Mouse (Mus musculus): ENCODE measurements at regions not wholly inside any gene's neighbourhood (a gene's known extent, or its start where the extent isn't known, plus 50 kb on each side); places are given as distances from the start of the nearest gene placed in this dataset.
A peak's percentile ranks its signal among the peaks of the same experiment; 100 is the strongest.
"Not testable (repeated sequence)": the region's sequence is repeated elsewhere in the genome, so short reads cannot be mapped to it uniquely, and the experiment has no call there.

DNA sequence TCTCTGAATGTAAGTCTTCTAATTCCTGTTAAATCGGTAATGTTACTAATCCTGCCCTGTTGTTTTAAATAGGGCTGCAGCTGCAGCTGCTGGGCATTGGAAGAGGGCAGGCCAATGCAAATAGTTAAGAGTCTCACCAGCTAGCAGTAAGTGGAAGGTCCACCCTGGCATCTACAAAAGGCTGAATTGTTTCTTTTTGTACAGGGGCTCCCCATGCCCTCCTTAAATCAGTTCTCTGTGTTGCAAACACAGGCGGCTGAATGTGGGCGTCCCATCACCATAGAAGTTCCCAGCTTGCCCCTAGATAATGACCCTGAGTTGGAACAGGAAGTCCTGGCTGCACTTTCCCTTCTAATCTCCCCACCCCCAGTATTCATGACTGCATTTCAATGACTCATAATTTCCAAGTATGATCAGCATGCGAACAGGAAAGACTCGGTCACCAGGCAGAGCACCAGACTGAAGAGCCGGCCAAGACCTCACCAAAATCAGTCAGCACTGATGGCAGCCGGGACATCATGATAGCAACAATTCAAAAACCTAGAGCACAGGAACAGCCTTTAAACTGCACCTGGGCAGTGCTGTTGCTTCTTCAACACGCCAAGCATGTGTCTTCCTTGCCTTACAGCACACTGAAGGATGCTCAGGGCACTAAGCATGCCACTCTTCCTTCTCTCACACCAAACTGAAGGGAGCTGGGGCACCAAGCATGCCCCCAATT lies 123.6 kb upstream of the Tbl1xr1 start:
- TF ChIP-seq REST (IDR thresholded peaks at IDR 0.05; ENCODE audit: insufficient read depth, insufficient read length) (no peak), MYOG (IDR thresholded peaks at IDR 0.05; ENCODE audit: control insufficient read depth in 1 of 3, insufficient read depth in 1 of 3, insufficient read length in 2 of 3, low read depth in 2 of 3) (peak in 2 of 3 experiments; percentile 12 to 34)
- Histone ChIP-seq H3K36me3 (ENCODE audit: control insufficient read depth, insufficient read depth) (no peaks in the 10 kb centered on the region), H3K4me3 (no peak overlapping the region), H3ac (ENCODE audit: control insufficient read depth, insufficient read length) (no peak overlapping the region), H3K27me3 (ENCODE audit: control insufficient read depth, insufficient read depth, insufficient read length) (no peaks in the 10 kb centered on the region), H3K4me2 (ENCODE audit: low read depth) (peak overlapping the region; percentile 61), H3K79me2 (ENCODE audit: control insufficient read depth, insufficient read depth) (no peaks in the 10 kb centered on the region)

DNA sequence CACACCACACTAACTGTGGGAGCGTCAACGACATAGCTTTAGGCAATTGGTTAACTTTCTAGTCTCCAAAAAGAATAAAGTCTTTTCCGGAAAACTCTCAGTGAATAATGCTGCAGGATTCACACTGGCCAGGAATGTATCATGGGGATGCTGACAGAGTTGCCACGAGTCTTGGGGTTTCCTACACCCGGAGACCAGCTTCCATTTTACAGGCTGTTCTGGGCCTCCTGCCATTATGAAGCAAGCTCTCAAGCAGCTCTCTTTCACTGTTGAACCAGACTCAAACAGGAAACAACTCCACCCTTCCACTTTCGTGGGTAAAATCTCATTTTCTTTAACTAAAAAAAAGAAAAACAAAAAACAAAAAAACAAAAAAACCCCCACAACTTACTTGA lies 123.0 kb upstream of the Tbl1xr1 start:
- no peak overlapping the region for H3ac ChIP-seq (ENCODE audit: control insufficient read depth, insufficient read length)
- no peaks in the 10 kb centered on the region for H3K27me3 ChIP-seq (ENCODE audit: control insufficient read depth, insufficient read depth, insufficient read length)
- peak overlapping the region; percentile 61 for H3K4me2 ChIP-seq (ENCODE audit: low read depth)
- no peaks in the 10 kb centered on the region for H3K36me3 ChIP-seq (ENCODE audit: control insufficient read depth, insufficient read depth)
- no peaks in the 10 kb centered on the region for H3K79me2 ChIP-seq (ENCODE audit: control insufficient read depth, insufficient read depth)
- no peak overlapping the region for H3K4me3 ChIP-seq
- TF ChIP-seq REST (IDR thresholded peaks at IDR 0.05; ENCODE audit: insufficient read depth, insufficient read length) (no peak), MYOG (IDR thresholded peaks at IDR 0.05; ENCODE audit: control insufficient read depth in 1 of 3, insufficient read depth in 1 of 3, insufficient read length in 2 of 3, low read depth in 2 of 3) (no peak), SRF (IDR thresholded peaks at IDR 0.05; ENCODE audit: control insufficient read depth, insufficient read length, low read depth) (no peak), TCF12 (IDR thresholded peaks at IDR 0.05; ENCODE audit: insufficient read depth, poor library complexity, severe bottlenecking) (no peak), USF1 (IDR thresholded peaks at IDR 0.05; ENCODE audit: low read depth) (no peak), TCF3 (IDR thresholded peaks at IDR 0.05; ENCODE audit: insufficient read length, low read depth) (no peak), POLR2A (IDR thresholded peaks at IDR 0.05; ENCODE audit: insufficient read length, low read depth) (no peak), MYOD1 (IDR thresholded peaks at IDR 0.05; ENCODE audit: control insufficient read depth in 1 of 3, insufficient read length in 2 of 3, low read depth in 2 of 3) (no peak), CEBPB (IDR thresholded peaks at IDR 0.05; ENCODE audit: insufficient read depth, poor library complexity, severe bottlenecking) (no peak), MAX (IDR thresholded peaks at IDR 0.05; ENCODE audit: low read depth) (no peak), POLR2AphosphoS2 (IDR thresholded peaks at IDR 0.05; ENCODE audit: insufficient read length, low read depth) (no peak)

DNA sequence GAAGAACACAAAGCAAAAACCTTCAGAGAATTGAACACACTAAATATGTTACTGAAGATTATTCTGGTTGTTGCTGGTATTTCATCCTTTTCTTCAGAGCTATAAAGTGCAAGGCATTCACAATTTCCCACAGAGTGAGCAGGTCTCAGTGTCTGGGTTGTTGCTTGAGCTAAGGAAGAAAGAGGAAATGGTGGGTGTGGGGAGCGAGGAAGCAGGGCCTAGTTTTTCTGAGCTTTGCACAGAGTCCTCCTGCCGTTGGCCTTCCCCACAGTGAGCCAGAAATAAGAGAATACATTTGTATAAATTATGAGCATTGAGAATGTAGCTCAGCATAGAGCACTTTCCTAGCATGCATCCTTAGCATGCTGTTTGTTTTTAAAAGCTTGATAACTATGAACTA lies 120.8 kb upstream of the Tbl1xr1 start:
- H3K4me3 ChIP-seq = no peak overlapping the region
- H3K4me2 ChIP-seq (ENCODE audit: low read depth) = no peak overlapping the region
- H3K27me3 ChIP-seq (ENCODE audit: control insufficient read depth, insufficient read depth, insufficient read length) = no peaks in the 10 kb centered on the region
- TF ChIP-seq MYOD1 (IDR thresholded peaks at IDR 0.05; ENCODE audit: control insufficient read depth in 1 of 3, insufficient read length in 2 of 3, low read depth in 2 of 3) (no peak), CEBPB (IDR thresholded peaks at IDR 0.05; ENCODE audit: insufficient read depth, poor library complexity, severe bottlenecking) (no peak), E2F4 (IDR thresholded peaks at IDR 0.05; ENCODE audit: insufficient read depth) (no peak), USF1 (IDR thresholded peaks at IDR 0.05; ENCODE audit: low read depth) (no peak), TCF12 (IDR thresholded peaks at IDR 0.05; ENCODE audit: insufficient read depth, poor library complexity, severe bottlenecking) (no peak), SRF (IDR thresholded peaks at IDR 0.05; ENCODE audit: control insufficient read depth, insufficient read length, low read depth) (no peak), POLR2AphosphoS2 (IDR thresholded peaks at IDR 0.05; ENCODE audit: insufficient read length, low read depth) (no peak), MAX (IDR thresholded peaks at IDR 0.05; ENCODE audit: low read depth) (no peak), MYOG (IDR thresholded peaks at IDR 0.05; ENCODE audit: control insufficient read depth in 1 of 3, insufficient read depth in 1 of 3, insufficient read length in 2 of 3, low read depth in 2 of 3) (no peak), REST (IDR thresholded peaks at IDR 0.05; ENCODE audit: insufficient read depth, insufficient read length) (no peak), TCF3 (IDR thresholded peaks at IDR 0.05; ENCODE audit: insufficient read length, low read depth) (no peak), POLR2A (IDR thresholded peaks at IDR 0.05; ENCODE audit: insufficient read length, low read depth) (no peak)
- no peak overlapping the region for H3ac ChIP-seq (ENCODE audit: control insufficient read depth, insufficient read length)
- no peaks in the 10 kb centered on the region for H3K36me3 ChIP-seq (ENCODE audit: control insufficient read depth, insufficient read depth)
- H3K79me2 ChIP-seq (ENCODE audit: control insufficient read depth, insufficient read depth) = no peaks in the 10 kb centered on the region

DNA sequence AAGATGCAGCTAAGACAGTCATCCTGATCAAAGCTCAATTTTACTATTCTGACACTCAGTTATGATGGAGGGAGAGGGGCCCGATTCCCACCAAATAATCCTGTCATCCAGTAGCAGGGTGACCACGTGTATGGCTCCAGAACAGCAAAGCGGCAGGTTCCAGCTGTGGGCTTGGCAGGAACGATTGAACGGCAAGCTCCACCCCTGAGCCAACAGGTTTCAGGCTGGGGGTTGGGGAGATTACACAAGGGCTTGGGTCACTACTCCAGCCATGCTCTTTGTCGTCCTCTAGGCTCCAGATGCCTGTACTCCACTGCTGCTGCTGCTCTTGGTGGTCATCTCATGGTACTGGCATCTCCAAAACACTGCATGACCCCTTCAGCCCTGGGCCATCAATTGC lies 119.3 kb upstream of the Tbl1xr1 start:
- not testable (repeated sequence) for H3K79me2 ChIP-seq (ENCODE audit: control insufficient read depth, insufficient read depth); H3K36me3 ChIP-seq (ENCODE audit: control insufficient read depth, insufficient read depth); H3K4me2 ChIP-seq (ENCODE audit: low read depth); H3K27me3 ChIP-seq (ENCODE audit: control insufficient read depth, insufficient read depth, insufficient read length); H3ac ChIP-seq (ENCODE audit: control insufficient read depth, insufficient read length); H3K4me3 ChIP-seq

DNA sequence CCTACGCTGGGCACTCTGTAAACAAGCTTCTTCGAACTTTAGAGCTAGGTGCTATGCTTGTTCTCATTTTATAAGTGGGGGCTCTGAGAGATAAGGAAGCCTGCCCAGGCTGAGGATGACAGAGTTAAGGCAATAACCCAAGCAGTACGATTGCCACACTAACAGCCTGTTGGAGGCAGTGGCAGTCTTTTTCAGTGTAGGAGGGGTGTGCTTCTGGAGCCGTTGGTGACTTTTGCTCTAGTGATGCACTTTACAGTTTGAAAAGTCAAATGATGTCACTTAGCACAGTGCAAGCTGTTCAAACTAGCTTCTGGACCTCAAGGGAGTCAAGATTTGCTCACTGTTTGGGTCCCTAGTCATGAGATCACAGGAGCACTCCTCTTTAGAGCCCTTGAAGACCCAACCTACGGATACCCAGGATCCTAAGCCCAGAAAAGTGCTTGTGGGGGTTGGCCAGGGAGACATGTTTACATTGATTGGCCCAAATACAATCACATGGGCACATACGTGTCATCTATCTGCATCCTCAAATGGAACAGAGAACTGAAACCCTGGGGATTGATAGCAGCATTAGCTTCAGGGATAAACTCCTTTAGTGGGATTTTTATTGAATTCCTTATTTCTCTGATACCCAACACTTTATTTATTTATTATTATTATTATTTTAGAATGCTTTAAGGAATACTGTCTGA lies 117.7 kb upstream of the Tbl1xr1 start:
- no peaks in the 10 kb centered on the region for H3K79me2 ChIP-seq (ENCODE audit: control insufficient read depth, insufficient read depth)
- no peak overlapping the region for H3ac ChIP-seq (ENCODE audit: control insufficient read depth, insufficient read length)
- no peak overlapping the region for H3K4me3 ChIP-seq
- H3K4me2 ChIP-seq (ENCODE audit: low read depth) = no peak overlapping the region
- TF ChIP-seq POLR2AphosphoS2 (IDR thresholded peaks at IDR 0.05; ENCODE audit: insufficient read length, low read depth) (no peak), TCF3 (IDR thresholded peaks at IDR 0.05; ENCODE audit: insufficient read length, low read depth) (no peak), TCF12 (IDR thresholded peaks at IDR 0.05; ENCODE audit: insufficient read depth, poor library complexity, severe bottlenecking) (no peak), MYOD1 (IDR thresholded peaks at IDR 0.05; ENCODE audit: control insufficient read depth in 1 of 3, insufficient read length in 2 of 3, low read depth in 2 of 3) (no peak), MYOG (IDR thresholded peaks at IDR 0.05; ENCODE audit: control insufficient read depth in 1 of 3, insufficient read depth in 1 of 3, insufficient read length in 2 of 3, low read depth in 2 of 3) (no peak), MAX (IDR thresholded peaks at IDR 0.05; ENCODE audit: low read depth) (no peak), USF1 (IDR thresholded peaks at IDR 0.05; ENCODE audit: low read depth) (no peak), CEBPB (IDR thresholded peaks at IDR 0.05; ENCODE audit: insufficient read depth, poor library complexity, severe bottlenecking) (no peak), POLR2A (IDR thresholded peaks at IDR 0.05; ENCODE audit: insufficient read length, low read depth) (no peak), SRF (IDR thresholded peaks at IDR 0.05; ENCODE audit: control insufficient read depth, insufficient read length, low read depth) (no peak), REST (IDR thresholded peaks at IDR 0.05; ENCODE audit: insufficient read depth, insufficient read length) (no peak), E2F4 (IDR thresholded peaks at IDR 0.05; ENCODE audit: insufficient read depth) (no peak)
- no peaks in the 10 kb centered on the region for H3K27me3 ChIP-seq (ENCODE audit: control insufficient read depth, insufficient read depth, insufficient read length)
- no peaks in the 10 kb centered on the region for H3K36me3 ChIP-seq (ENCODE audit: control insufficient read depth, insufficient read depth)
